Mouse (Mus musculus) midbrain, postnatal 0 days (tissue): Measurements from ENCODE around the gene Rai1. TPM values are rescaled to one million over a fixed set of nuclear protein-coding genes. Genes with fewer than 3 reads are reported as not detected.

Experiments used
- ATAC-seq: fragments of 200-750 bp; cut with Nextera tagmentation; 2 replicates; pipeline ENCODE4 v1.8.0; 2017; ENCODE audit warnings: moderate number of reproducible peaks, mild to moderate bottlenecking, moderate TSS enrichment, moderate library complexity; ENCODE audit not compliant: low FRiP score
- DNase-seq: peaks from one replicate; pipeline ENCODE4 v3.0.0-alpha.2; 2015; ENCODE audit warnings: low spot score
- H3K27ac ChIP-seq: fragments of 300-500 bp; sonication (generic); 2 replicates; pipeline ENCODE4 v1.5.1; 2014; ENCODE audit warnings: low read depth, mild to moderate bottlenecking, low read length, mixed read lengths
- H3K27me3 ChIP-seq: fragments of 300-500 bp; sonication (generic); 2 replicates; pipeline ENCODE4 v1.6.1; 2014; ENCODE audit warnings: low read length, control low read depth, mixed read lengths; ENCODE audit not compliant: insufficient read depth
- H3K36me3 ChIP-seq: fragments of 300-500 bp; sonication (generic); 2 replicates; pipeline ENCODE4 v1.6.1; 2014; ENCODE audit warnings: low read length, control low read depth, mixed read lengths; ENCODE audit not compliant: insufficient read depth
- H3K4me1 ChIP-seq: fragments of 300-500 bp; sonication (generic); 2 replicates; pipeline ENCODE4 v1.6.1; 2014; ENCODE audit warnings: mild to moderate bottlenecking, control low read depth, antibody characterized with exemption, low read length, mixed read lengths; ENCODE audit not compliant: insufficient read depth
- H3K4me2 ChIP-seq: fragments of 300-500 bp; sonication (generic); 2 replicates; pipeline ENCODE4 v1.6.1; 2014; ENCODE audit warnings: low read depth, mild to moderate bottlenecking, low read length, mixed read lengths; ENCODE audit not compliant: poor library complexity, severe bottlenecking
- H3K4me3 ChIP-seq: fragments of 300-500 bp; sonication (generic); 2 replicates; pipeline ENCODE4 v1.5.1; 2014; ENCODE audit warnings: low read depth, mild to moderate bottlenecking, low read length, moderate library complexity
- H3K9ac ChIP-seq: fragments of 300-500 bp; sonication (generic); replicated peaks from 2 replicates; pipeline ENCODE4 v1.6.1; 2014; ENCODE audit warnings: mild to moderate bottlenecking, low read length, moderate library complexity, mixed read lengths; ENCODE audit not compliant: poor library complexity, severe bottlenecking
- H3K9me3 ChIP-seq: fragments of 300-500 bp; sonication (generic); 2 replicates; pipeline ENCODE4 v1.6.1; 2016; ENCODE audit warnings: low read length, control low read depth
- CTCF ChIP-seq: IDR thresholded peaks from 2 replicates; pipeline ENCODE4 v1.5.1; 2016; ENCODE audit warnings: antibody characterized with exemption, mild to moderate bottlenecking
- whole genome bisulfite sequencing: fragments of 180-500 bp; shearing (Covaris S2); extraction: QIAGEN DNeasy Blood & Tissue Kit; methylation state at CpG from one replicate; pipeline ENCODE4 v1.1.7; 2014; 5-methylcytosine and 5-hydroxymethylcytosine counted together
- polyA plus RNA-seq: library from polyadenylated mRNA; unstranded; fragments of >200 nt; fragmentation: Nextera tagmentation; extraction: Ambion mirVana; gene quantifications from 2 replicates; pipeline ENCODE4 v1.2.1, GENCODE M21; 2015
- total RNA-seq: library from RNA; depleted of rRNA; stranded (reverse); fragments of >200 nt; gene quantifications from 2 replicates; pipeline ENCODE4 v1.2.3, GENCODE M21; 2014

The Rai1 gene
- total and polyA plus RNA-seq, 2 experiments from 2014 or later: 22.0 to 66.8 TPM

DNA sequence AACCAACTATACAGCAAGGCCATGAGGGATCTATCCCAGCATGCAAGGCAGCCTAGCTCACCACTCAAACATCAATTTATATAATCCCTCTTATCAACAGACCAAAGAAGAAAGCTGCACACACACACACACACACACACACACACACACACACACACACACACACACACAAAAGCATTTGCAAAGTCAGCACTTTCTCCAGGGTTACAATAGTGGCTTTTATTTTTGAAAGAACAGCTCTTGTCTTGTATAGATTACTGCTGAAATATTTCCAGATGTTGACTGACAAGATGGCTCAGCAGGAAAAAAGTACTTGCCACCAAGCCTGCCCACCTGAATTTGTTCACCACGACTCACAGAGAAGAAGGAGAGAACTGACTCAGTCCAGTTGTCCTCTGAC lies 39.5 kb upstream of the Rai1 start:
- H3K36me3 ChIP-seq: no peaks in the 10 kb centered on the region
- WGBS: 55% methylated on average over 1 of the region's 1 CpGs
- H3K4me1 ChIP-seq: no peaks in the 10 kb centered on the region
- H3K9ac ChIP-seq: no peak overlapping the region
- no peak for TF ChIP-seq CTCF
- no peak overlapping the region for H3K4me3 ChIP-seq
- ATAC-seq: no peak
- H3K9me3 ChIP-seq: no peaks in the 10 kb centered on the region
- H3K27ac ChIP-seq: no peak overlapping the region
- DNase-seq: no peak
- H3K27me3 ChIP-seq: no peaks in the 10 kb centered on the region
- H3K4me2 ChIP-seq: no peak overlapping the region

GRCm38 (mm10) chr11:60067646-60068045 lies 37.2 kb upstream of the Rai1 start:
- no peak overlapping the region for H3K4me3 ChIP-seq
- no peaks in the 10 kb centered on the region for H3K4me1 ChIP-seq
- DNase-seq (no peak), ATAC-seq (no peak)
- 91% methylated on average over 4 of the region's 4 CpGs for WGBS
- no peak overlapping the region for H3K9ac ChIP-seq
- no peaks in the 10 kb centered on the region for H3K27me3 ChIP-seq
- H3K27ac ChIP-seq: no peak overlapping the region
- TF ChIP-seq CTCF: no peak
- H3K36me3 ChIP-seq: no peaks in the 10 kb centered on the region
- H3K4me2 ChIP-seq: no peak overlapping the region
- no peaks in the 10 kb centered on the region for H3K9me3 ChIP-seq

DNA sequence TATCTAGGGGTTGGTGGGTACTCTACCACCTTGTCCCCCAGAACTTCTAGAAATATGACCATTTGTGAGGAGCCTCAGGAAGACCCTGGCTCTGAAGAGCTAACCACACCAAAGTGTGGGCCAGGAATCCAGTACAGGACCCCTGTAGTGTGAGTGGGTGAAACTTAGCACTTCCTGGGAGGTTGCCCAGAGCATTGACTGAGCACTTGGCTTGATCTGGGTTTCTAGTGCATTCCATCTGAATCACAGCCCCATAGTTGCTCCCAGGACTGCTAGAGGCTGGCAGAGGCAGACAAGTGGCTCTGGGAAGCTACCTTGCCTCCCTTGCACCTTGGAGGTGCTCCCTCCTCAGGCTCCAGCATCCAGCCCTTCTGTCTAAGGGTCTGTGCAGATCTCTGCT lies 36.2 kb upstream of the Rai1 start:
- Histone ChIP-seq H3K4me3 (no peak overlapping the region), H3K4me2 (no peak overlapping the region), H3K9ac (no peak overlapping the region), H3K36me3 (no peaks in the 10 kb centered on the region), H3K27me3 (no peaks in the 10 kb centered on the region), H3K27ac (no peak overlapping the region), H3K9me3 (no peaks in the 10 kb centered on the region), H3K4me1 (no peaks in the 10 kb centered on the region)
- no peak for ATAC-seq
- TF ChIP-seq CTCF: no peak
- DNase-seq: no peak

DNA sequence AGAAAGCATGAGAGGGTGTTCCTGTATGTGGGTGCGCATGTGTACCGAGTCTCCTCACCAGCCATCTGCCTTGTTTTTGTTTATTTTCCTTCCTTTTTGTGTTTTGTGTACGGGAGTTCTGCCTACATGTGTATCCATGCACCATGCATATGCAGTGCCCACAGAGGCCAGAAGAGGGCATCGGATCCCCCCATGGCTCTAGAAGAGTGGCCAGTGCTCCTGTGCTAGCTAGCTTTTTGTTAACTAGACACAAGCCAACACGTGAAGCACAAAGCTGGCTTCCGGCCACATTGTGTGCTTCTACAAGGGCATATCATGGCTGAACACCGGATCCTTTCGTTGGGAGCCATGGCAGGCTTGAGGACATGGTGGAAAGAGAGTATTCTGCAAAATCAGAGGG lies 34.2 kb upstream of the Rai1 start:
- DNase-seq (peak; percentile 79), ATAC-seq (no peak)
- H3K36me3 ChIP-seq: no peaks in the 10 kb centered on the region
- H3K4me2 ChIP-seq: no peak overlapping the region
- H3K27ac ChIP-seq: no peak overlapping the region
- H3K9me3 ChIP-seq: no peaks in the 10 kb centered on the region
- H3K4me1 ChIP-seq: no peaks in the 10 kb centered on the region
- TF ChIP-seq CTCF: peak; percentile 84
- 25% methylated on average over 8 of the region's 8 CpGs for WGBS
- no peak overlapping the region for H3K4me3 ChIP-seq
- H3K27me3 ChIP-seq: no peaks in the 10 kb centered on the region
- H3K9ac ChIP-seq: no peak overlapping the region

GRCm38 (mm10) chr11:60071221-60071620 lies 33.6 kb upstream of the Rai1 start:
- ATAC-seq (no peak), DNase-seq (no peak)
- Histone ChIP-seq H3K9ac (no peak overlapping the region), H3K4me2 (no peak overlapping the region), H3K27ac (no peak overlapping the region), H3K36me3 (no peaks in the 10 kb centered on the region), H3K4me3 (no peak overlapping the region), H3K4me1 (no peaks in the 10 kb centered on the region), H3K9me3 (no peaks in the 10 kb centered on the region), H3K27me3 (no peaks in the 10 kb centered on the region)
- WGBS: 93% methylated on average over 6 of the region's 6 CpGs
- no peak for TF ChIP-seq CTCF

DNA sequence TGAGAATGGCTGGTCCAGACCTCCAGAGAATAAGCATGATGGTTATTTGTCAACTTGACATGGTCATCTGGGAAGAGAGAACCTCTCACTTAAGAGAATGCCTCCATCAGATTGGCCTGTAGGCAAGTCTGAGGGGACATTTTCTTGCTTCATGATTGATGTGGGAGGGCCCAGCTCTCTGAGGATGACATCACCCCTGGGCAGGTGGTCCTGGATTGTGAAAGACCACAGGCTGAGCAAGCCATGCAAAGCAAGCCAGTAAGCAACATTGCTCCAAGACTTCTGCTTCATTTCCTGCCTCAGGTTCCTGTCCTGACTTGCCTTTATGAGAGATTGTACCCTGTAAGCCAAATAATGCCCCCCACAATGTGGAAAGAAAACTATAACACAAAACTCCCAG lies 31.7 kb upstream of the Rai1 start:
- TF ChIP-seq CTCF: no peak
- Histone ChIP-seq H3K4me2 (no peak overlapping the region), H3K27ac (no peak overlapping the region), H3K9ac (no peak overlapping the region), H3K4me3 (no peak overlapping the region), H3K27me3 (no peaks in the 10 kb centered on the region), H3K36me3 (no peaks in the 10 kb centered on the region), H3K9me3 (no peaks in the 10 kb centered on the region), H3K4me1 (no peaks in the 10 kb centered on the region)
- ATAC-seq: no peak
- DNase-seq: no peak
